Mouse (Mus musculus) urinary bladder, postnatal 4 days (tissue): Measurements from ENCODE around the gene Rhox3a.
"Not testable (repeated sequence)": the region's sequence is repeated elsewhere in the genome, so short reads cannot be mapped to it uniquely, and the experiment has no call there.

Source experiments
- DNase-seq, 2 experiments: peaks; one replicate each; pipeline ENCODE4 v3.0.0; 2021 to 2022; ENCODE audit warnings: low spot score in 2 of 2

The Rhox3a gene

GRCm38 (mm10) chrX:37249619-37250018 is at the start of gene Rhox3a:
Gene Rhox3a (plus strand): TSS chrX:37249919.
- not testable (repeated sequence) for DNase-seq

- no peak for DNase-seq
Observed at GRCm38 (mm10) chrX:37210941-37211340, 38.8 kb upstream of the Rhox3a start, which contains the start of gene Gm9. Gene Gm9 (minus strand): TSS chrX:37211041.

DNA sequence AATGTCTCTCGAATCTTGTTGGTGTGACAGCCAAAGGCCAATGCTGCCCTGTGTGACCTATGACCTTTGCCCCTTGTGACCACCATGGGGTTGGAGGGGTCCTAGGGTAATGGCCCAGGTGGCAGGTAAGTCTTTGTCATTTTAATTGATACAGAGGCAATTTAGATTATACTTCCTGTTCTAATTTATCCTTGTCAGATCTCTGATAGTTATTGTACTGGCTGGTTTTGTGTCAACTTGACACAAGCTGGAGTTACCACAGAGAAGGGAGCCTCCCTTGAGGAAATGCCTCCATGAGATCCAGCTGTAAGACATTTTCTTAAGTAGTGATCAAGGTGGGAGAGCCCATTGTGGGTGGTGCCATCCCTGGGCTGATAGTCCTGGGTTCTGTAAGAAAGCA is 27.6 kb upstream of the Rhox3a start, which contains the start of gene Rhox1:
Gene Rhox1, minus strand, starts transcription at position 101 of the 400 bp plus-strand sequence.
- DNase-seq: not testable (repeated sequence)

- not testable (repeated sequence) for DNase-seq
Observed at GRCm38 (mm10) chrX:37244676-37245075, 5.0 kb upstream of the Rhox3a start, which contains the start of gene Rhox2a. Gene Rhox2a (plus strand): TSS chrX:37244976.

DNA sequence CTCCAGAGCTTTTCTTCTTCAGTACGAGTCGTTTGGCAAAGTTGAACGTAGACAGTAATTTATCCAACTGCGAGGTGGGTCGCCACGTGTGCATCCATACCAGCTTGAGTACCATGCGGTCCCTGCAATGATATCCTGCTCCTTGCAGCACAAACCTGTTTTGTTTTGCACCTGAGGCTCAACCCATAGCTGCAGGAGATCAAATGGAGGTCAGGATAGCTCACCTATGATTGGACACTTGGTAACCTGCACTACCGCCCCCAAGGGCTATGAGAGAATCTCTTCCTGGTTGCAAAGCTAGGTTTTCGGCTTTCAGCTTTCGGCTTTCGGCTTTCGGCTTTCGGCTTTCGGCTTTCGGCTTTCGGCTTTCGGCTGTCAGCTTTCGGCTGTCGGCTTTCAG is 15.3 kb downstream of the Rhox3a start, which contains the start of gene Rhox4a:
Gene Rhox4a, plus strand, starts transcription at position 301 of the 400 bp plus-strand sequence.
- DNase-seq: not testable (repeated sequence)
